ENCODE assay signal across 8 mouse cellular contexts in the genomic region with DNA sequence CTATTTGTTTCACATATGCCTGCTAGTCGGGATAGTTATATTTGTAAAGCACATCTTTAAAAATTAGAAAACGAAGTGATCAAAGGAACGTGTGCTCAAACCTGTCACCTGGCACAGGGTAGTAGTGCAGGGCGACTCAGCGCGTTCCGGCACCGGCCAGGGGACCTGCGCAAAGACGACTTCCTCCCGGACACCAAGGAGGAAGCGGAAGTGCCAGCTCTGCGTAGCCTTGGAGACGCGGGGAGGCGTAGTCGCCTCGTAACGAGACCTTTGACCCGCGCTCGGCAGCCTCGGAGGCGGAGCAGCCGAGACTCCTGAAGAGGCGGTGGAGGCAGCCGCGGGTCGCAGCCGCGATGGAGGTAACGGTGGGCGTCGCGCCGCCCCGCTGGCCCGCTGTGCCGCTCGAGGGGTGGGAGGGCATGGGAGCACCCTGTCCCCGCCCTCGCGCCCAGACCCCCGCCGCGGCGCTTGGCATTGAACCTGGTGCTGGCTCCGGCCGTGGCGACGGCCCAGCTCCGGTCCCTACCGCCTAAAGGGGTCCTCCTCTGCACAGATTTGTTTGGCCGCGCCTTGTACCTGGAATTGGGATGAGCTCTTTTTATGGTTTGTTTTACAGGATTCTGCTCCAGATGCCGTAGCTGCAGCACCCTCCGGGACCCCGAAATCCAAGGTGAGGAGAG. TPM values are rescaled to one million over a fixed set of nuclear protein-coding genes. Genes with fewer than 3 reads are reported as not detected.
DNase-seq lines count a peak whose midpoint lies in the region; ATAC-seq and TF ChIP-seq lines count a peak whose summit lies in the region.

A gene (plus strand): TSS at position 285 of the 680 bp plus-strand sequence.

- no peaks in the 10 kb centered on the region for H3K27me3 ChIP-seq in embryonic facial prominence, embryonic 14.5 days (replicated peaks; ENCODE audit: control insufficient read depth, insufficient read depth, low read length)
- H3K27me3 ChIP-seq in heart, adult 2 months (ENCODE audit: control insufficient read depth, insufficient read depth, low read length), result no peaks in the 10 kb centered on the region
- no peaks in the 10 kb centered on the region for H3K27me3 ChIP-seq in limb, embryonic 13.5 days
- no peaks in the 10 kb centered on the region for H3K27me3 ChIP-seq in midbrain, embryonic 16.5 days (ENCODE audit: control insufficient read depth, insufficient read depth, low read depth, low read length)

- H3K9me3 ChIP-seq in embryonic facial prominence, embryonic 14.5 days (ENCODE audit: control insufficient read depth, low read length), result no peaks in the 10 kb centered on the region
- no peaks in the 10 kb centered on the region for H3K9me3 ChIP-seq in limb, embryonic 13.5 days
- H3K9me3 ChIP-seq in midbrain, embryonic 16.5 days (replicated peaks; ENCODE audit: control insufficient read depth, low read length, poor library complexity, severe bottlenecking), result no peaks in the 10 kb centered on the region

- H3K36me3 ChIP-seq in embryonic facial prominence, embryonic 14.5 days (ENCODE audit: control insufficient read depth, insufficient read depth, low read length), result peaks cover 20% of the 10 kb centered on the region
- H3K36me3 ChIP-seq in heart, adult 2 months (ENCODE audit: control insufficient read depth, insufficient read depth, low read length), result peaks cover 15% of the 10 kb centered on the region
- peaks cover 18% of the 10 kb centered on the region for H3K36me3 ChIP-seq in limb, embryonic 13.5 days
- peaks cover 8% of the 10 kb centered on the region; the same call in 1 of the 2 replicates for H3K36me3 ChIP-seq in midbrain, embryonic 16.5 days (ENCODE audit: control insufficient read depth, insufficient read depth, low read length)

- peak within 1 kb of the TSS; percentile 63 for H3K4me2 ChIP-seq in embryonic facial prominence, embryonic 14.5 days (ENCODE audit: low read depth, low read length)
- H3K4me2 ChIP-seq in limb, embryonic 13.5 days (replicated peaks), result peak within 1 kb of the TSS; percentile 66
- H3K4me2 ChIP-seq in midbrain, embryonic 16.5 days (ENCODE audit: low read length), result peak within 1 kb of the TSS; percentile 72

- peak; percentile 71; the same call in 1 of the 2 replicates for TF ChIP-seq EP300 in heart, adult 2 months (IDR thresholded peaks at IDR 0.05; ENCODE audit: insufficient read depth, low read depth, low read length)

- TF ChIP-seq POLR2A in heart, adult 2 months (IDR thresholded peaks at IDR 0.05; ENCODE audit: insufficient read depth, low read depth, low read length), result peak; percentile 97

- peak within 1 kb of the TSS; percentile 85 for H3K4me3 ChIP-seq in embryonic facial prominence, embryonic 14.5 days (ENCODE audit: low read depth, low read length)
- peak within 1 kb of the TSS; percentile 97 for H3K4me3 ChIP-seq in heart, adult 2 months
- H3K4me3 ChIP-seq in limb, embryonic 13.5 days, result peak within 1 kb of the TSS; percentile 84
- H3K4me3 ChIP-seq in midbrain, embryonic 16.5 days (ENCODE audit: low read depth, low read length), result peak within 1 kb of the TSS; percentile 85

- peaks cover 5% of the 10 kb centered on the region; the same call in 1 of the 2 replicates for H3K4me1 ChIP-seq in embryonic facial prominence, embryonic 14.5 days (ENCODE audit: control insufficient read depth, insufficient read depth, low read length)
- H3K4me1 ChIP-seq in heart, adult 2 months (ENCODE audit: control insufficient read depth, insufficient read depth, low read length), result peaks cover 2% of the 10 kb centered on the region
- peaks cover 10% of the 10 kb centered on the region for H3K4me1 ChIP-seq in limb, embryonic 13.5 days
- peaks cover 18% of the 10 kb centered on the region for H3K4me1 ChIP-seq in midbrain, embryonic 16.5 days (ENCODE audit: control insufficient read depth, insufficient read depth, low read length)

- DNase-seq in 3T3-L1 (ENCODE audit: low read depth, low spot score), result peak; percentile 92
- peak; percentile 72 to 82 for DNase-seq in adrenal gland, postnatal 4 days (ENCODE audit: low spot score in 2 of 2)
- peak; percentile 98 for DNase-seq in embryonic facial prominence, embryonic 14.5 days (ENCODE audit: low spot score)
- DNase-seq in heart, adult 2 months, result peak; percentile 92 to 95
- peak; percentile 92 to 94 for DNase-seq in kidney, adult 8-10 months
- peak; percentile 70 to 93 for DNase-seq in spleen, postnatal 10 days (ENCODE audit: low spot score in 2 of 2)

- TF ChIP-seq CTCF in heart, adult 2 months (IDR thresholded peaks at IDR 0.05), result peak; percentile 13; the same call in 1 of the 2 replicates

- peak within 1 kb of the TSS; percentile 80 for H3K9ac ChIP-seq in embryonic facial prominence, embryonic 14.5 days (ENCODE audit: low read depth, low read length)
- peak within 1 kb of the TSS; percentile 91 for H3K9ac ChIP-seq in heart, adult 2 months (ENCODE audit: low read depth, low read length)
- H3K9ac ChIP-seq in limb, embryonic 13.5 days, result peak within 1 kb of the TSS; percentile 84
- peak within 1 kb of the TSS; percentile 87 for H3K9ac ChIP-seq in midbrain, embryonic 16.5 days (ENCODE audit: low read depth, low read length)

- H3K27ac ChIP-seq in embryonic facial prominence, embryonic 14.5 days (replicated peaks; ENCODE audit: low read depth, low read length), result peak within 1 kb of the TSS; percentile 63; the same call in 1 of the 2 replicates
- H3K27ac ChIP-seq in heart, adult 2 months, result peak within 1 kb of the TSS; percentile 84
- peak within 1 kb of the TSS; percentile 58; the same call in 1 of the 2 replicates for H3K27ac ChIP-seq in limb, embryonic 13.5 days
- H3K27ac ChIP-seq in midbrain, embryonic 16.5 days (ENCODE audit: low read length), result peak within 1 kb of the TSS; percentile 84

- no peaks in the 10 kb centered on the region for H3K79me2 ChIP-seq in heart, adult 2 months (replicated peaks; ENCODE audit: control insufficient read depth, insufficient read depth, low read length)

- intact Hi-C loops in heart, adult 2 months (cut with DNase I), result loop anchor here (5.0 kb wide), 2 partner anchors 122 to 242 kb away; a partner anchor contains a TSS

- WGBS in embryonic facial prominence, embryonic 14.5 days, result under 1% methylated on average over 36 of the region's 58 CpGs
- under 1% methylated on average over 58 of the region's 58 CpGs for WGBS in heart, adult 2 months
- under 1% methylated on average over 58 of the region's 58 CpGs for WGBS in limb, embryonic 13.5 days
- under 1% methylated on average over 50 of the region's 58 CpGs for WGBS in midbrain, embryonic 16.5 days

- ATAC-seq in embryonic facial prominence, embryonic 14.5 days (ENCODE audit: low read depth), result peak; percentile 99
- peak; percentile 99 for ATAC-seq in limb, embryonic 13.5 days (ENCODE audit: low FRiP score, low read depth)
- ATAC-seq in midbrain, embryonic 16.5 days, result peak; percentile 100

RNA-seq across cellular contexts. Expression of the gene that starts here (rescaled TPM):
- total RNA-seq in adrenal gland, postnatal 4 days (2021), result 10 to 100 TPM; 51.6 to 56.6 TPM
- polyA plus RNA-seq in embryonic facial prominence, embryonic 14.5 days (2014; fragmentation: Nextera tagmentation; extraction: Ambion mirVana), result 43.0 and 44.5 TPM in 2 replicates
- total RNA-seq in heart, adult 2 months (2021), result 10 to 100 TPM; 22.6 to 29.3 TPM
- 7.9 and 12.2 TPM in 2 replicates for polyA plus RNA-seq in heart, adult 2 months (2012; rRNA removed)
- polyA plus RNA-seq in limb, embryonic 13.5 days (2015; fragmentation: Nextera tagmentation; extraction: Ambion mirVana), result 67.0 and 71.3 TPM in 2 replicates
- polyA plus RNA-seq in midbrain, embryonic 16.5 days (2015; fragmentation: Nextera tagmentation; extraction: Ambion mirVana), result 79.5 and 90.5 TPM in 2 replicates

Comparison
In these comparisons a context has a peak if more than half of its experiments do, and no peak if none do; other contexts are left out.
1. Peak in every context shown above with its lines: DNase-seq, ATAC-seq, H3K4me3 ChIP-seq and H3K27ac ChIP-seq.